Mouse (Mus musculus): ENCODE measurements around the gene Tpp2.
A peak's percentile ranks its signal among the peaks of the same experiment; 100 is the strongest.
"Not testable (repeated sequence)": the region's sequence is repeated elsewhere in the genome, so short reads cannot be mapped to it uniquely, and the experiment has no call there.

Gene Tpp2

GRCm38 (mm10) chr1:44019934-44020333 is 86.5 kb downstream of the Tpp2 start, which contains the start of gene Mettl21c:
Gene Mettl21c, minus strand, starts transcription at chr1:44020034.
- DNase-seq (ENCODE audit: low spot score in 2 of 2), result no peak

- no peak for DNase-seq (ENCODE audit: low spot score in 2 of 2)
Observed at GRCm38 (mm10) chr1:44022656-44023055, 89.2 kb downstream of the Tpp2 start.

DNA sequence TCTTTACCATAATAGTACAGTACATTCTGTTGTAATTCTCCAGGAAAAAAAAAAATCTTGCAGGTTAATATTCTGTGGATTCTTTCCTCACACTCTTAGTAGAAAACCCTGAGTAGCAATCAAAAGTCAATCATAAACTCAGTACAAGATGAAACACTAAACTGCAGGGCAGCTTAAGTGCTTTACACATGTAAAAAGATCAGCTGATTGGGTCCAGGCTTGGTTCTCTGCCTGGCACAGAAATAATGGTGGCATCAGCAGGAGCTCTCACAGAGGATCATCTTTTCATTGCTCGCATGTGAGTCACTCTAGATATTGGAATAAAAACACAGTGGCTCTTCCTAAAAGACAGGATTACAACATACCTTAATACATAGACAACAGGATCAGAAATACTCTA is 94.2 kb downstream of the Tpp2 start:
- no peak for DNase-seq (ENCODE audit: low spot score in 2 of 2)

- DNase-seq (ENCODE audit: low spot score in 2 of 2), result no peak
Observed at GRCm38 (mm10) chr1:44032213-44032612, 98.8 kb downstream of the Tpp2 start.

GRCm38 (mm10) chr1:44032948-44033347 is 99.5 kb downstream of the Tpp2 start:
- DNase-seq (ENCODE audit: low spot score in 2 of 2), result no peak

DNA sequence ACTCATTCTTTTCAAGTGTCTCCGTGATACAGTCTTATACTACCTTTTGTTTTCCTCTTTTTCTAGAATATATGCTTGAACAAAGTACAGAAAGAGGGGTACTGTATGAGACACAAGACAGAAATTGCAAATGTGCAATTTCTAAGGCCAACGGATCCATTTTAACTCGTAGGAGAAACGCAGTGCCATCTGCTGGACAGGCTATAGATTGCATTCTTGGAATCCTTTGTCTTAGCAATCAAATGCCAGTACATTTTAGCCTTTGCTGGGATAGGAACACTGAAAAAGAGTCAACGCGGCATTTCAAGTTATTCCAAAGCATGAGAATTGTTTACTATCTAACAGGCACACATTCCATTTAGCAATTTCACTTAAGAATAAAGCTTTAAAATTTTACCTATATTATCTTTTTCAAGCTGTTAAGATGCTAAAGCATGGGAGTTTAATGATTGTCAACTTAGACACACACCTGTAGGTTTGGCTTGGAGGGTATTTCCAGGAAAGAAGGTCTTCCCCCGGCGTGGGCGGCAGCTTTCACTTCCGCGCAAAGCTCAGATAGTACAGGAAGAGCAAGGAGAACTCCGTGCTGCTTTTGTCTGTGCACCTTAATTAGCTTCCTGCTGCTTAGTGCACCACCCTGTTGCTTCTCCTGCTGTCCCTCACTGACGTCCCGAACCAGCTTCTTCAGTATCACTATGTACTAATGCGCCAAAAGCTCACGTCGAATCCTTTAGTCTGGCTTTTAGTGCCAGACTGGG is 108.5 kb downstream of the Tpp2 start:
- peak in 1 of 2 experiments; percentile 47 for DNase-seq (ENCODE audit: low spot score in 2 of 2)

GRCm38 (mm10) chr1:44042555-44042915 is 109.1 kb downstream of the Tpp2 start:
- no peak for DNase-seq (ENCODE audit: low spot score in 2 of 2)

DNA sequence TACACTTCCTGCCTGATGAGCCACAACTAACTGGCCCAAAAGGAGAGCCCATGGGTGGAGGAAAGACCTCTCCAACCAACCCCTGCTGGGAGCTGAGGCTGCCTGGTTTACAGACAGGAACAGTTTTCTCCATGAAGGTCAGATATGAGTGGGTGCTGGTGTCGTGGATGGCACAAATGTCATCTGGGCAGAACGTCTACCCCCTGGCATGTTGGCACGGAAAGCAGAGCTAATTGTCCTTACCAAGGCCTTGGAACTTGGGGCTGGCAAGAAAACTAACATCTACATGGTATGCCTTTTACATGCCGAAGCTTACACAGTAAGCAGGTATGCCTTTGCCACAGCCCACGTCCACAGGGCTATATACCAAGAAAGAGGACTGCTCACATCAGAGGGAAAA is 112.2 kb downstream of the Tpp2 start:
- DNase-seq (ENCODE audit: low spot score in 2 of 2), result not testable (repeated sequence)

DNA sequence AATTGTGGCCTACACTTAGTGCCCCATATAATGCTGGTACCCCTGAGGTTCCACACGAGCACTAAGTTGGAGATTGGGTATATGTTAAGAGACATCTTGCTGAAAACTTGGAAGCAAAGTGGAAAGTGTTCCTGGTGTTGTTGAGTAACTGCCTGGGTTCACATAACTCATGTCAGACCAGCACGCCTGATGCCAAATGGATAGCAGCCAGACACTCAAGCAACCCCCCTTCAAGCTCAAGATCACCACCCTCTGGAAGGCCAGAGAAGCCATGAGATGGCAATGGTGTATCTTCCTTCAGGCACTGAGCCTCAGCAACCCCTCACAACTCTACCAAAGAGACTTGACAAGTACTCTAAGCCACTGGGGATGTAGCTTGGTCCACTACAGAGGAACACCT is 113.1 kb downstream of the Tpp2 start:
- no peak for DNase-seq (ENCODE audit: low spot score in 2 of 2)
